Mouse (Mus musculus): ENCODE measurements around the gene 1600002K03Rik. TPM values are rescaled to one million over a fixed set of nuclear protein-coding genes. Genes with fewer than 3 reads are reported as not detected.

1600002K03Rik gene
- polyA plus RNA-seq, 1 experiment from 2014 or later: 15.3 TPM

DNA sequence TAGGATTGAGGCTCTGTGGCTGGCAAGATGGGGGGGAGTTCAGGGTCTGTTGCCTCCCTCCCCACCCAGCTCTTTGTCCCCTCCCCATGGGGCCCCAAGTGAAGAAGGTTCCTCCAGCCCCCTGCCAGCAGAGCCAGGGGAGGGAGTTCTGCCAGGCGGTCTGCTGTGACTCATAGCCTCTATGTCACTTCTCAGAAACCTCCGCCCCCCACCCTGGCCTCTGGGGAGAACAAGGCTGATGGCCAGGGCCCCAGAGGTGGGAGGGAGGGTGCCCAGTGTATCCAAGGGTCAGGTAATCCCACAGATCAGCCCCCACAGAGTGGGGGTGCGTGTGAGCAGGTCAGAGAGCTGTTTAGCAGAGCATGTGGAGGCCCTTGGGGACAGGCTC lies 19.9 kb upstream of the 1600002K03Rik start:
- H3K27me3 ChIP-seq (ENCODE audit: insufficient read depth, low read length): no peaks in the 10 kb centered on the region
- peak overlapping the region; percentile 98 for H3K9ac ChIP-seq (replicated peaks; ENCODE audit: low read length)
- H3K36me3 ChIP-seq (ENCODE audit: insufficient read depth, low read length): peaks cover 67% of the 10 kb centered on the region
- no peaks in the 10 kb centered on the region for H3K9me3 ChIP-seq (ENCODE audit: low read length)
- ATAC-seq (ENCODE audit: low FRiP score, low TSS enrichment): no peak
- WGBS: 11% methylated on average over 3 of the region's 3 CpGs
- peaks cover 64% of the 10 kb centered on the region for H3K4me1 ChIP-seq (ENCODE audit: insufficient read depth, low read length)
- peak overlapping the region; percentile 98 for H3K4me3 ChIP-seq (ENCODE audit: low read length)
- peak overlapping the region; percentile 99 for H3K27ac ChIP-seq (ENCODE audit: low read length)
- H3K4me2 ChIP-seq (replicated peaks; ENCODE audit: low read depth, low read length): peak overlapping the region; percentile 93

- Histone ChIP-seq H3K4me2 (replicated peaks; ENCODE audit: low read depth, low read length) (peak overlapping the region; percentile 93), H3K9me3 (ENCODE audit: low read length) (no peaks in the 10 kb centered on the region), H3K36me3 (ENCODE audit: insufficient read depth, low read length) (peaks cover 67% of the 10 kb centered on the region), H3K4me3 (ENCODE audit: low read length) (peak overlapping the region; percentile 98), H3K27ac (ENCODE audit: low read length) (peak overlapping the region; percentile 99), H3K9ac (replicated peaks; ENCODE audit: low read length) (peak overlapping the region; percentile 98), H3K4me1 (ENCODE audit: insufficient read depth, low read length) (peaks cover 72% of the 10 kb centered on the region), H3K27me3 (ENCODE audit: insufficient read depth, low read length) (no peaks in the 10 kb centered on the region)
- 73% methylated on average over 19 of the region's 19 CpGs for WGBS
- ATAC-seq (ENCODE audit: low FRiP score, low TSS enrichment): no peak
These were observed 19.0 kb upstream of the 1600002K03Rik start for GRCm38 (mm10) chr10:80153713-80154112.

DNA sequence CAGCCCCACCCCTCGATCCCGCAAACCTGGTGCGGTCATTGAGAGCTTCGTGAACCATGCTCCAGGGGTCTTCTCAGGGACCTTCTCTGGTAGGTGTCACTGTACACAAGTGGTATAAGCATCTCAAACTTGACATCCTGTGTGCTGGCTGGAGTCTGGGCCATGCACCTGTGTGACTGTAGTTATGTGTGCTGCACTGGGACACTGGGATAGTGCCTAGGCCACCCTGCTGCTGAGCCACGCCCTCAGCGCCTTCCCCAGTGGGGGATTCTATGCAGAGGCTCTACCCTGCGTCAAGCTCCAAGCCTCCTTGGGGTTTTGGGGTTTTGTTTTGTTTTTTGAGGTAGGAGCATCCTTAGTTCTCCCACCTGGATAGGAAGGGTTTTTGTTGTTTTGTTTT lies 18.4 kb upstream of the 1600002K03Rik start:
- H3K4me3 ChIP-seq (ENCODE audit: low read length): 0 out of 2 replicates have a peak overlapping the region, but pooled peaks have one; percentile 2
- WGBS: 86% methylated on average over 7 of the region's 7 CpGs
- H3K27me3 ChIP-seq (ENCODE audit: insufficient read depth, low read length): no peaks in the 10 kb centered on the region
- ATAC-seq (ENCODE audit: low FRiP score, low TSS enrichment): no peak
- no peak overlapping the region for H3K4me2 ChIP-seq (replicated peaks; ENCODE audit: low read depth, low read length)
- no peak overlapping the region; the same call in 1 of the 2 replicates for H3K9ac ChIP-seq (replicated peaks; ENCODE audit: low read length)
- peaks cover 67% of the 10 kb centered on the region for H3K36me3 ChIP-seq (ENCODE audit: insufficient read depth, low read length)
- no peak overlapping the region; the same call in 1 of the 2 replicates for H3K27ac ChIP-seq (ENCODE audit: low read length)
- H3K4me1 ChIP-seq (ENCODE audit: insufficient read depth, low read length): peaks cover 78% of the 10 kb centered on the region
- no peaks in the 10 kb centered on the region for H3K9me3 ChIP-seq (ENCODE audit: low read length)

DNA sequence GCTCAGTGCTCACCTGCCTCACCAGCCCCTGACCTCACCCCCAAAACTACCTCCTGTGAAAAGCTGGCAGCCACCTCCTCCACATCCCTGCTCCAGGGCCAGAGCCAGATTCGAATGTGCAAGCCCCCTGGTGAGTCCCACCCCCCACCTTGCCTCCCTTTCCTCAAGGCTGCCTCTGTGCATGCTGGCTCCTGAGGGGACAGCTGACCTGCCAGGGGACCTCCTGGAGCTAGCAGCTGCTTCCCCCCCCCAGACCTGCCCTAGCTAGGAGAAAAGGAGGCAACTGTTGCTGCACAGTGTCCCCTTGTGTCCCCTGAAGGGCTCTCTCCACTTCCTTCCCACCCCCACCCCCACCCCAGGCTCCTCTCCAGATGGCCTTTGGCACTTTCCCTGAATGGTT lies 17.5 kb upstream of the 1600002K03Rik start:
- no peaks in the 10 kb centered on the region for H3K27me3 ChIP-seq (ENCODE audit: insufficient read depth, low read length)
- peaks cover 84% of the 10 kb centered on the region for H3K4me1 ChIP-seq (ENCODE audit: insufficient read depth, low read length)
- ATAC-seq (ENCODE audit: low FRiP score, low TSS enrichment): no peak
- H3K4me3 ChIP-seq (ENCODE audit: low read length): no peak overlapping the region
- H3K36me3 ChIP-seq (ENCODE audit: insufficient read depth, low read length): peaks cover 62% of the 10 kb centered on the region
- no peaks in the 10 kb centered on the region for H3K9me3 ChIP-seq (ENCODE audit: low read length)
- WGBS: 32% methylated on average over 1 of the region's 1 CpGs
- H3K9ac ChIP-seq (replicated peaks; ENCODE audit: low read length): no peak overlapping the region
- no peak overlapping the region for H3K4me2 ChIP-seq (replicated peaks; ENCODE audit: low read depth, low read length)
- H3K27ac ChIP-seq (ENCODE audit: low read length): peak overlapping the region; percentile 99; the same call in 1 of the 2 replicates

DNA sequence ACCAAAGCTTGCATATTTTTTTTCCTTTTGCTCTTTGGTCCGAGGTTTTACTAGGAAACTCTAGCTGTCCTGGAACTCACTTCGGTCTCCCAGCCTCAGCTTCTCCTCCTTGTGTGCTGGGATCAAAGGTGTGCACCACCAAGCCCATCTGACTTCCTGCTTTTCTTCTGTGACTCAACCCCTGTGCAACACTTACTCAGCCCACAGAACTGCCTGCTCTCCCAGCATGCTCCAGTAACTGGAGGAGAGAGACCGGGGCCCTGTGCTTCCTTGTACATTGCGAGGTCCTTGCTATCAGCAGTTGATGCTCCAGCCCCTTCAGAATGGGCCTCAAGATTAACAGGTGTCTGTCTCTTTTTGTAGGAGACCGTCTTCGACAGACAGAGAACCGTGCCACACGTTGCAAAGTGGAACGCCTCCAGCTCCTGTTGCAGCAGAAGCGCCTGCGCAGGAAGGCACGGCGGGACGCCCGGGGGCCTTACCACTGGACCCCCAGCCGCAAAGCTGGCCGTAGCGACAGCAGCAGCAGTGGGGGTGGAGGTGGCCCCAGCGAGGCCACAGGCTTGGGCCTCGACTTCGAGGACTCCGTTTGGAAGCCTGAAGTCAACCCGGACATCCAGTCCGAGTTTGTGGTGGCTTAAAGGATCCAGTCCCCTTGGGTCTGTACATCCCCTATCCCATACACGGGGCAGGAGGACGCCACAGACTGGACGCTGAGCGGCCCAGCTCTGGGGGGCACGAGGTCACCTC lies 16.6 kb upstream of the 1600002K03Rik start:
- Histone ChIP-seq H3K9ac (replicated peaks; ENCODE audit: low read length) (peak overlapping the region; percentile 0; the same call in 1 of the 2 replicates), H3K9me3 (ENCODE audit: low read length) (no peaks in the 10 kb centered on the region), H3K4me1 (ENCODE audit: insufficient read depth, low read length) (peaks cover 93% of the 10 kb centered on the region), H3K27me3 (ENCODE audit: insufficient read depth, low read length) (no peaks in the 10 kb centered on the region), H3K4me3 (ENCODE audit: low read length) (no peak overlapping the region), H3K36me3 (ENCODE audit: insufficient read depth, low read length) (peaks cover 62% of the 10 kb centered on the region), H3K27ac (ENCODE audit: low read length) (peak overlapping the region; percentile 99), H3K4me2 (replicated peaks; ENCODE audit: low read depth, low read length) (no peak overlapping the region)
- ATAC-seq (ENCODE audit: low FRiP score, low TSS enrichment): no peak
- WGBS: 74% methylated on average over 29 of the region's 29 CpGs

GRCm38 (mm10) chr10:80156752-80157053 lies 16.0 kb upstream of the 1600002K03Rik start:
- WGBS: 45% methylated on average over 7 of the region's 7 CpGs
- peaks cover 58% of the 10 kb centered on the region for H3K36me3 ChIP-seq (ENCODE audit: insufficient read depth, low read length)
- H3K27me3 ChIP-seq (ENCODE audit: insufficient read depth, low read length): no peaks in the 10 kb centered on the region
- H3K4me3 ChIP-seq (ENCODE audit: low read length): no peak overlapping the region
- no peaks in the 10 kb centered on the region for H3K9me3 ChIP-seq (ENCODE audit: low read length)
- no peak for ATAC-seq (ENCODE audit: low FRiP score, low TSS enrichment)
- H3K4me2 ChIP-seq (replicated peaks; ENCODE audit: low read depth, low read length): no peak overlapping the region
- H3K4me1 ChIP-seq (ENCODE audit: insufficient read depth, low read length): peaks cover 96% of the 10 kb centered on the region
- peak overlapping the region; percentile 0; the same call in 1 of the 2 replicates for H3K9ac ChIP-seq (replicated peaks; ENCODE audit: low read length)
- H3K27ac ChIP-seq (ENCODE audit: low read length): peak overlapping the region; percentile 99

DNA sequence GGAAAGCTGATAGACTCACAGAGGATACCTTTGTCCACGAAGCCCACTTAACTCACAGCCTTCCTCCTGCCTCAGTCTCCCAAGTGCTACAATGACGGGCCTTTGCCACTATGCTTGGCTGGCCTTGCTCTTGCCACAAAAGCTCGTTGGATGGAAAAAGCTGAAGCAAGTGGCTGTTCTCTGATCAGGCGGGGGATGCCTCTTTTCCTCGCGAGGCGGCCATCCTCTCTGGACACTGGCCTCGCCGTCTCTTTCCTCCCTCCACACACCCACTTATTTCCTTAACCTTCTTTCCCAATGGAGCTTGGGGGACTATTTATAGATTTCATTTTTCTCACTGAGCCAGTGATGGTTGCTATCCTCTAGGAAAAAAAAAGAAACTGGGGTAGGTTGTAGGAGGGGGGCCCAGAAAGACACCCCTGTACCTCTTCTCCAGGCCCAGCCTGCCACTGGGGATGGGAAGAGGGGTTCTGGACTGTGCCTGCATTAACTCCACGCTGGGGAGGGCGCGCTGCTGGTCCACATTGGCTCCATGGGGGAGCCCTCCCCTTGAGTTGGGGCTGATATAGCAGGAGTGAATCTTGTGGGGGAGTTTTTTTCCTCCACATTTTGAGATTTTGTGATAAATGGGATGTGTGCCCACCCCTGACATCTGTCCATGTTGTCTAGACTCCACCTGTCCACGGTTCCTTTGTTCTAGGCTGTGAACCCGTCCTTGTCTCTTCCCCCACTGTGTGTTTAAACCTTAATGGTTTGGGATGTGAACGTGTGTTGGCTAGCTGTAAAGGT lies 15.4 kb upstream of the 1600002K03Rik start:
- WGBS: 45% methylated on average over 15 of the region's 15 CpGs
- Histone ChIP-seq H3K4me1 (ENCODE audit: insufficient read depth, low read length) (peaks cover 96% of the 10 kb centered on the region), H3K4me3 (ENCODE audit: low read length) (no peak overlapping the region), H3K9me3 (ENCODE audit: low read length) (no peaks in the 10 kb centered on the region), H3K36me3 (ENCODE audit: insufficient read depth, low read length) (peaks cover 53% of the 10 kb centered on the region), H3K4me2 (replicated peaks; ENCODE audit: low read depth, low read length) (no peak overlapping the region), H3K9ac (replicated peaks; ENCODE audit: low read length) (peak overlapping the region; percentile 56), H3K27ac (ENCODE audit: low read length) (peak overlapping the region; percentile 99), H3K27me3 (ENCODE audit: insufficient read depth, low read length) (no peaks in the 10 kb centered on the region)
- ATAC-seq (ENCODE audit: low FRiP score, low TSS enrichment): no peak

- H3K36me3 ChIP-seq (ENCODE audit: insufficient read depth, low read length): peaks cover 42% of the 10 kb centered on the region
- H3K4me1 ChIP-seq (ENCODE audit: insufficient read depth, low read length): peaks cover 96% of the 10 kb centered on the region
- 3% methylated on average over 18 of the region's 18 CpGs for WGBS
- peak overlapping the region; percentile 66; the same call in 1 of the 2 replicates for H3K4me2 ChIP-seq (replicated peaks; ENCODE audit: low read depth, low read length)
- no peaks in the 10 kb centered on the region for H3K9me3 ChIP-seq (ENCODE audit: low read length)
- no peak for ATAC-seq (ENCODE audit: low FRiP score, low TSS enrichment)
- peak overlapping the region; percentile 99 for H3K27ac ChIP-seq (ENCODE audit: low read length)
- no peaks in the 10 kb centered on the region for H3K27me3 ChIP-seq (ENCODE audit: insufficient read depth, low read length)
- H3K9ac ChIP-seq (replicated peaks; ENCODE audit: low read length): peak overlapping the region; percentile 56
- peak overlapping the region; percentile 47; the same call in 1 of the 2 replicates for H3K4me3 ChIP-seq (ENCODE audit: low read length)
These were observed 14.3 kb upstream of the 1600002K03Rik start for GRCm38 (mm10) chr10:80158307-80158986.

DNA sequence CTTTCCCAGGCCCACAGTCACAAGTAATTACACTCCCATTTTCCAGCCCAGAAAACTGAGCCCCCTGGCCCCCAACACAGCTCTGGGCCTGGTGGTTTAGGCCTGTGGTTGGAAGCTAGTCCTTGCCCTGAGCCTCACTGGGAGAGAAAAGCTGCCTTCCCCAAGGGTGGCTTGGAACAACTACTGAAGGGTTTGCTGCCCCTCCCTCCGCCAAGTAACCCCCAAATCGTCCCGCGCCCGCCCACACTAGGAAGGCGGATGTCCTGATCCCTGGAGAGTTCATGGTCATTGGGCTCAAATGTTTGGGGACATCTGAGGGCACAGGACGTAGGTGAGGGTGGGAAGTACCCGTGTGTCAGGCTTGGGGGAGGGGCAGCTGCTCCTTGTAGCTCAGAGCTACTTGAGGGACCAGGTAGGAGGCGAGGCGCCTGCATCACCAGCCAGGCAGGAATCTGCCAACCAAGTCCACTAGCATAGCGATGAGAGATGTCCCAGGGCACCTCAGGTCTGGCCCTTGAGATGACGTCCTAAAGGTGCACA lies 13.7 kb upstream of the 1600002K03Rik start:
- Histone ChIP-seq H3K9ac (replicated peaks; ENCODE audit: low read length) (peak overlapping the region; percentile 62), H3K36me3 (ENCODE audit: insufficient read depth, low read length) (peaks cover 36% of the 10 kb centered on the region), H3K4me3 (ENCODE audit: low read length) (peak overlapping the region; percentile 47), H3K27me3 (ENCODE audit: insufficient read depth, low read length) (no peaks in the 10 kb centered on the region), H3K27ac (ENCODE audit: low read length) (peak overlapping the region; percentile 99), H3K4me2 (replicated peaks; ENCODE audit: low read depth, low read length) (peak overlapping the region; percentile 66), H3K4me1 (ENCODE audit: insufficient read depth, low read length) (peaks cover 95% of the 10 kb centered on the region), H3K9me3 (ENCODE audit: low read length) (no peaks in the 10 kb centered on the region)
- WGBS: 3% methylated on average over 12 of the region's 12 CpGs
- peak; percentile 12 for ATAC-seq (ENCODE audit: low FRiP score, low TSS enrichment)
